Mouse (Mus musculus) kidney, adult 2 months (tissue): ENCODE measurements at regions not wholly inside any gene's neighbourhood (a gene's known extent, or its start where the extent isn't known, plus 50 kb on each side); places are given as distances from the start of the nearest gene placed in this dataset.

Source experiments
- CTCF ChIP-seq: fragments of 200-500 bp; conservative IDR thresholded peaks from 2 replicates; pipeline ENCODE4 v1.5.1; 2011; ENCODE audit warnings: low read depth, mild to moderate bottlenecking, control low read depth, low read length, moderate library complexity, mixed read lengths; ENCODE audit not compliant: insufficient read depth, insufficient read length
- POLR2A ChIP-seq: fragments of 200-500 bp; IDR thresholded peaks from one replicate; pipeline ENCODE4 v1.6.1; 2011; ENCODE audit warnings: low read depth, low read length, control low read depth

DNA sequence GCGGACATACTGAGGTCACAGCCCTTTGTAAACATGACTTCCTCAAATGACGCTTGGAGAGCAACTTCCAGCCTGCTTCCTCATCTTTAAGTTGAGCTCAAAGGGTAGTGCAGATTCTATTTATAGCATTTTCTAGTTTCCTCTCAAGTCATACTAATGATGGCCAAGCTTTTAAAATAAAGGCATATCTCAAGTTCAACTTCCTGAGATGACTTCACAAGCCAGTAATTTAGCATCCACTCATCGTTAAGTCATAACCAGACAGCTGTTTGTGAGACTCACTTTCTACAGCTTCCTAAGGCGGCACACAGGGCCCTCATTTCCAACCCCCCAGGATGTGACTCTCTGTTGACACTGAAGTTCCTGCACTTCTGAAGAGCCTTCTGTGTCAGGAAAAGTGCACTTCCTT is 278.7 kb downstream of the Qk start:
- TF ChIP-seq CTCF (no peak), POLR2A (no peak)
